Mouse (Mus musculus): ENCODE results near the gene Pabpn1.

Pabpn1 gene

DNA sequence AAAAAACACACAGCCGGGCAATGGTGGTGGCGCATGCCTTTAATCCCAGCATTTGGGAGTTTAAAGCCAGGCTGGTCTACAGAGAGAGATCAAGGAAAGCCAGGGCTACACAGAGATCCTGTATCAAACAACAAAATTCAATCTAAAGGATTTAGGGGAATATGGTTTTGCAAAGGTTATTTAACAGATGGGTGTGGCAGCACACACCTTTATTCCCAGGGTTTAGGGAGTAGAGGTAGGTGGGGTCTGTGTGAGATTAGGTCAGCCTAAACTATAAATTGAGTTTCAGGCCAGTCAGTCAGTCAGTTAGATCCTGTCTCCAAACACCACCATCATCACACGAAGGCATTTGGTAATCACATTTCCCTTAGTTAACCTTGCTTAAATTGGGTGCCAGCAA is at the start of gene Pabpn1:
Gene Pabpn1 (plus strand): TSS at position 301 of the 400 bp plus-strand sequence.
- no peak for DNase-seq (ENCODE audit: low spot score)

GRCm38 (mm10) chr14:54843461-54843860 is 48.8 kb upstream of the Pabpn1 start:
- DNase-seq (ENCODE audit: low spot score): peak; percentile 86

DNA sequence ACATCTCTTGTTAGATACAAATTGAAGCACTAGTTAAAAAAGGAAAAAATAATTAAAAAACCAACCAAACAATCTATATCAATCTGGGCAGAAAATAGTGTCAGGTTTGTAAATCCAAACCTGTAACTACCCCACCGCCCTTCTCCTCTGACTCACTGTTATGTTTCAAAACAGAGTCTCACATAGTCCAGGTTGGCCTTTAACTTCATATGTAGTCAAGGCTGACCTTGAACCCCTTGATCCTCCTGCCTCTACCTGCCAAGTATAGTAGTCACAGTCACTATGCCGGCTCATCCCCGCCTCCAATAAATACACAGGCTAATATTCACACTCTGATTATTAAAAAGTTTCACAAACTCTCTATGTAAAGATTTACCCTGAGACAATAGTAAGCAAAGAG is 36.6 kb upstream of the Pabpn1 start:
- no peak for DNase-seq (ENCODE audit: low spot score)

- no peak for DNase-seq (ENCODE audit: low spot score)
These were observed 35.6 kb upstream of the Pabpn1 start for GRCm38 (mm10) chr14:54856703-54857102.

GRCm38 (mm10) chr14:54857891-54858290 is 34.4 kb upstream of the Pabpn1 start:
- DNase-seq (ENCODE audit: low spot score): no peak

DNA sequence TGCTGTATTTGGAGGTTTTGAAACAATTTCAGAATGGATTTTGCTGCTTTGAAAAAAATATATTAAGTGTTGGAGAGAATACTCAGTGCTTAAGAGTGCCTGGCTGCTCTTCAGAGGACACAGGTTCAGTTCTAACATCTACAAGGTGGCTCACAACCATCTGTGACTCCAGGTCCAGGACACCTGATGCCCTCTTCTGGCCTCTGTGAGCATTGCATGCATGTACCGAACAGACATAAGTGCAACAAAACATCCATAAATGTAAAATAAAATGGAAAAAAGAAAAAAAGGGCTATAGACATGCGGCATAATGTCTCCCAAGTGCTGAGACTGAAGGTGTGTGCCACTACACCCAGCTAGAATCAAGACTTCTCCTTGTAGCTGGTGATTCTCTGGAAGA is 31.8 kb upstream of the Pabpn1 start:
- DNase-seq (ENCODE audit: low spot score): peak; percentile 77

DNA sequence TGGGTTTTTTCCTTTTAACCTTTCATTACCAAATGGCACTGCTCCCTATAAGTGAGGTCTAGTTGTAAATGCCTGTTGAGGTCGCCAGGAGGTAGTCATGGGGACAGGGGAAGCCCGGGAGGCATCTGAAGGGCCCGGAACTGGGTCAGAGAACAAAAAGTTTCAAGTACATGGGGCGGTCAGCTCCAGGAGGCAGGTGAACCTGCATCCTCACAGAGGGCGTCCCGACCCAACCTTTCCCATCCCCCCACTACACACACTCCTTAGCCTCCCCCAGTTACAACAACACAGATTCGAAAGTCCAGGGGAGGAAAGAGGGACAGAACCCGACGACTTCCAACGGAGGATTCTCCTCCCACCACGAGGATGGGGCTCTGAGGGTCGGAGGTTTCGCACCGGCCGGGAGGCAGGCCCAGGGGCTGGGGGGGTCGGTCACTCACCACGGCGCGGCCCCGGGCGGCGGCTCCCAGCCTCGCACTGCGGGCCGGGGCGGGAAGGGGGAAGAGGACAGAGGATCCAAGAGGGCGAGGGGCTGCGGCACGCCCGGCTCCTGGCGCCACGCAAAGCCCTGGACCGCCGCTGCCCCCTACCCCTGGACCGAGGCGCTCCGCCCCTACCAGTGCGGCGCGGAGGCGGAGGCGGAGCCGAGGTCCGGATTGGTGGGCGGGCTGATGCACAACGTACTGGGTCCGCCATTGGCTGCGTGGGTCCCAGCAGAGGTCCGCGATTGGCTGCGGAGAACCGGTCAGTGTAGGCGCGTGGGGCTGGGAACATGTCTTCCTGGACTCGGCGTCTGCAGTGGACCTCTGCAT is 28.6 kb upstream of the Pabpn1 start:
- DNase-seq (ENCODE audit: low spot score): peak; percentile 97

DNA sequence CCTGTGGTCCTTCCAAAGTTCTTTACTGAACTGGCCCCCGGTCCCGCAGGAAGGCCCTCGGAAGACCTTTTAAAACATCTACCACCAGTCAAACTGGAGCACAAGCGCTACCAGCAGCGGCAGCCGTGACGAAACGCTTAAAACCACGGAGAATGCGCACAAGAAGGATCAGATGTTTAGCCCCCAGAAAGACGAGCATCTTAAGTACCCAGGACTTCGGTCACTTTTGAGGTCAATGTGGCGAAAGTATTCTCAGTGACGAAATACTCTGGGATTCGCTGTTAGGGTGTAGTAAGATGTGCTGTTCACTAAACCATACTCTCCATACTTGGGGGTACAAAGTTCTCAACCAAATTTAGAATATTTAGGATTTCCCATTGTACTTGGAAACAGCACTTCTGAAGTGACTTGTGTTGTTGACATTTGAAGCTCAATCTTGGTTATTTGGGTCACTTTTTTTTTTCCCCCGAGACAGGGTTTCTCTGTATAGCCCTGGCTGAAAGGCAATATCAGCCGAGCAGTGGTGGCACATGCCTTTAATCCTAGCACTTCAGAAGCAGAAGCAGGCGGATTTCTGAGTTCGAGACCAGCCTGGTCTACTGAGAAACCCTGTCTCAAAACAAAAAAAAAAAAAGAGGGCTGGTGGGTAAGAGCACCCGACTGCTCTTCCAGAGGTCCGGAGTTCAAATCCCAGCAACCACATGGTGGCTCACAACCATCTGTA is 27.8 kb upstream of the Pabpn1 start:
- DNase-seq (ENCODE audit: low spot score): peak; percentile 37

- DNase-seq (ENCODE audit: low spot score): no peak
These were observed 26.7 kb upstream of the Pabpn1 start for GRCm38 (mm10) chr14:54865626-54866025.

DNA sequence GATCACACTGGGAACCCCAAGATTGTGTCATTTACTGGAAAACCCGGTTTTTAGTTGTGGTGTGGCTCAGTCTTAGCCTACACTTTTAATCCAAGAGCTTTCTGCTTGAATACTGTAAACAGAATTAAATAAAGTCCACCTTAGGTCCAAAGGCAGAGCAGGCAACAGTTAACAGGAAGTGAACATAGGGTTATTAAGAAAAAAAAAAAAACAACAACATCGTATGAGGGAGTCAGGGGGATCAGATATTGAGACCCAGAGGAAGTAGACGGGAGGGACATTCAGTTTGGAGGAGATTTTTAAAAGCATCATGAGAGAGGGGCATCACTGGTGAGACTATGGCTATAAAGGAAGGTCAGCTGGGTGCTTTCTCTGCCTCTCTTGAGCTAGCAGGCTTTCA is 26.0 kb upstream of the Pabpn1 start:
- DNase-seq (ENCODE audit: low spot score): no peak

GRCm38 (mm10) chr14:54866936-54867335 is 25.4 kb upstream of the Pabpn1 start:
- DNase-seq (ENCODE audit: low spot score): peak; percentile 31

- no peak for DNase-seq (ENCODE audit: low spot score)
These were observed 24.3 kb upstream of the Pabpn1 start for GRCm38 (mm10) chr14:54868026-54868425.

DNA sequence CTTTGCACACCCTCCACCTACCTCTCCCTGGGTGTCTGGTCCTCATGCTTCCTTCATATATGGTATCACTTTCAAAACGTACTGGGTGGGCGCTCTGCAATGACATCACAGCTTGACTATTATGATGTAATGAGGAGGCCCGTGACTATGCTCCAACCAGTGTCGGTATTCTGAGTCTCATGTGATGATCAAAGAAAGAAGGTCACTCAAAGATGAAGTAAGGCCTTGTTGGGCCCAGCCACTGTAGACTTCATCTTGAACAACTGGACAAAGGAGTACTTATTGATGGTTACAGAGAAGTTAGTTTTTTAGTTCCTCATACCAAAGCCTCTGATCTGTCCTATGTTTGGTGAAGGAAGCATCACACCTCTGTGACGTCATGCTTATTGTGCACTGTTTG is 21.4 kb upstream of the Pabpn1 start, which contains the start of gene Homez:
Gene Homez (minus strand): TSS at position 101 of the 400 bp plus-strand sequence.
- DNase-seq (ENCODE audit: low spot score): no peak

DNA sequence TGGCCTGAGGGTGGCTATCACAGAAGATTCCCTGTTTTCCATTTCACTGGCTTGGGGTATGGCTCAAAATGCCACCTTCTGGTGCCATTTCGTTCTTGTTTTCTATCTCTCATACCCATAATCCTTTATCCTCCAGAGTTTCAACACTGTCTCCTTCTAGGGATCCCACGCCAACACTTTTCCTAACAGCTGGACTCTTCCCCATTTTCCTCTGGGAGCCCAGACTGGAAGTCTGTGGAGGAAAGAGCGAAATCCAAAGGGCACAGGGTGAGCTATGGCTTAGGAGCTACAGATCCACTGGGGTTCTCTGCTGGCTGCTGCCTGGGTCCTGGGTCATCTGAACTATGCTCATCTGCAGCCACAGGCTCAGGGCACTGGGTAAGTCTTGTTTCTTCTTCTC is 18.1 kb upstream of the Pabpn1 start:
- DNase-seq (ENCODE audit: low spot score): no peak

DNA sequence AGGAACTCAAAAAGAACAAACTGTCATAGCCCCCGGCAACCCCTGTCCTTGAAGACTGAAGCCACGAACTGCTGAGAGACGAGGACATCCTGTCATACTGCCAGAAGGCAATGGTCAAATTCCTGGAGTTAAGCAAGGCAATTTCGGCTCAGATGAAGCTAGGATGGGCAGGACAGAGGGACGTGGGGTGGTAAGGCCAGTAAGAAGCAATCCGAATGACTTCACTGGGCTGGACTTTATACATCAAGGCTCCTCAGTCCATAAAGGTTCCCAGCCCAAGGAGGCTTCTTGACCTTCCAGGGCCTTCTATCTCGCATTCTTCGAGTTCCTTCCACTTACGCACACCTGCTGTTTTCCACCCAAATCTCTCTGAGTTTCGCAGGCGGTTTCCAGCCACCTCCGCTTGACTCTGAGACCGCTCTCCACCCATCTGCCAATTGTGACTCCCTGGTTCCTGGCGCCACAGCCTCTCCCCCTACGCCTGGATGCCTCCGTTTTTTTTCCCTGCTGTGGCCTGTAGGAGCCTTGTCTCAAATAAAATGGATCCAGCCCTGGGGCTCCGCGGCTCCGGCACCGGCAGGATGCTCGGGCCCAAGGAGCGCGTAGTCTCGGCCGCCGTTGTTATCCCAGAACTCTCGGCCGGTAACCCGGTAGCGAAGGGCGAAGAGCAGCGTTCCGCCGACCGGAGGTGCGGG is 16.3 kb upstream of the Pabpn1 start:
- peak; percentile 24 for DNase-seq (ENCODE audit: low spot score)

- peak; percentile 91 for DNase-seq (ENCODE audit: low spot score)
These were observed 15.7 kb upstream of the Pabpn1 start for GRCm38 (mm10) chr14:54876539-54877047.

- peak; percentile 65 for DNase-seq (ENCODE audit: low spot score)
These were observed 15.1 kb upstream of the Pabpn1 start, which contains the start of gene Ppp1r3e for GRCm38 (mm10) chr14:54877048-54877715. Ppp1r3e (minus strand) TSS chr14:54877550.

GRCm38 (mm10) chr14:54883154-54884021 is 8.9 kb upstream of the Pabpn1 start, which contains the start of the genes Bcl2l2 and Gm20521:
Bcl2l2 (plus strand) TSS chr14:54883377.
Gm20521 (plus strand) TSS chr14:54883441.
- peak; percentile 88 for DNase-seq (ENCODE audit: low spot score)

GRCm38 (mm10) chr14:54884022-54884712 is 8.1 kb upstream of the Pabpn1 start:
- DNase-seq (ENCODE audit: low spot score): no peak

- no peak for DNase-seq (ENCODE audit: low spot score)
These were observed 7.0 kb upstream of the Pabpn1 start for GRCm38 (mm10) chr14:54885309-54885708.
